Mouse (Mus musculus) retina, postnatal 7 days (tissue): ENCODE results near the gene Phf21a.
A peak's percentile ranks its signal among the peaks of the same experiment; 100 is the strongest.
"Not testable (repeated sequence)": the region's sequence is repeated elsewhere in the genome, so short reads cannot be mapped to it uniquely, and the experiment has no call there.

Source experiments
- DNase-seq: peaks from one replicate; pipeline ENCODE4 v3.0.0-alpha.2; 2012; ENCODE audit warnings: low read depth, low spot score

Gene Phf21a

DNA sequence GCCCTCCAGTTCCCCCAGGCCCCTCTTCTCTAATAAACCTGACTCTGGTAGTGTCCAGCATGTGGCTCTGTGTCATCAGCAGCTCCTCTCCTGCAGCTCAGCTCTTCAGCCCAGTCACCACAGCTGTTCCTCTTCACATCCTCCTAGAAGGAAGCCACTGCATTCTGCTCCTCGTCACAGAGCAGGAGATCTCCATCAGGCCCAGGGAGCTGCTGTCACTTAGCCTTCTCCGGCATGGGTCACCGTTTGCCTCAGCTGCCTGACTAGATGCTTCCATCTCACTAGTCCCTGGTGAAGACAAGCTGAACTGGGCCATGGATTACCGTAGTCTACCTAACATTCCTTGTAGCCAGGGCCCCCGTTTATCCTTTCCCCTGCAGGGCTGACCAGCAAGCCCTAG lies 288.2 kb downstream of the Phf21a start:
- no peak for DNase-seq

- no peak for DNase-seq
Observed at GRCm38 (mm10) chr2:92381901-92382588, 289.1 kb downstream of the Phf21a start, which contains the start of gene 1700029I15Rik. TSS of gene 1700029I15Rik (plus strand) at chr2:92382538.

GRCm38 (mm10) chr2:92382759-92383158 lies 289.8 kb downstream of the Phf21a start:
- no peak for DNase-seq

- no peak for DNase-seq
Observed at GRCm38 (mm10) chr2:92384101-92384500, 291.2 kb downstream of the Phf21a start.

- no peak for DNase-seq
Observed at GRCm38 (mm10) chr2:92385113-92386051, 292.5 kb downstream of the Phf21a start.

GRCm38 (mm10) chr2:92386821-92387570 lies 294.1 kb downstream of the Phf21a start:
- no peak for DNase-seq

GRCm38 (mm10) chr2:92387646-92388045 lies 294.7 kb downstream of the Phf21a start:
- DNase-seq: no peak

GRCm38 (mm10) chr2:92388081-92388517 lies 295.2 kb downstream of the Phf21a start:
- no peak for DNase-seq

DNA sequence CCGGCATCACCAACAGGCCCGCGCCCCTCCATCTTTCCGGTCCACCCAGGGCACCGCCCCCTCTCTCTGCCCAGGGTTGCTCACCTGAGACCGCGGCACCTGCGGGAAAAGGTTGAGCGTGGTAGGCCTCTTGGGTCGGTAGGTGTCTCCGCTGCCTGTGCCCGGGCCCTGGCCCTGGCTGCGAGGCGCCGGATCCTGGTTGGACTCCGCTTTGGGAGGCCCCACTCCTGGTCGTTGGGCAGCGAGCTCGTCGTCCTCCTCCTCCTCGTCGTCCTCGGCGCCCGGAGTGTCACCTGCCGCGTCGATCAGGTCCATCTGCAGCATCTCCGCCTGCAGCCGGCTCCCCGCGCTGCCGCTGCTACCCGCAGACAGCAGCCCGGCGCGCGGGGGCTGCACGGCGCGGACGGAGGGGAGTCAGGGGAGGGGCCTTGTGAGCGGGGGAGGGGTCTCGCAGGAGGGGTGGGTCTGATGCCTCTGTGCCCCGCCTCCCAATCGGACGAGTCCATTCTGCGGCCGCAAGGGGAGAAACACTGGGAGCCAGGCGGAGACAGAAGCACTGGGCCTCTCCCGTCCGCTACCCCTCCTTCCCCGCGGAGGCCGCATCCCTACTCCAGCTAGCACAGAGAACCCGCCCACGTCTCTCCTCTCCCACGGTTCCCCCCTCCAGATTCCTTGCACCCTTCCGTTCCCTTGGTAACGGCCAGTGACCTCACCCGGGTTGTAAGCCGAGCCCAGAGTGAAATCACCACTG lies 296.1 kb downstream of the Phf21a start:
- DNase-seq: peak; percentile 85

- no peak for DNase-seq
Observed at GRCm38 (mm10) chr2:92389645-92390044, 296.7 kb downstream of the Phf21a start.

GRCm38 (mm10) chr2:92390206-92390930 lies 297.5 kb downstream of the Phf21a start:
- DNase-seq: no peak

GRCm38 (mm10) chr2:92391116-92391515 lies 298.2 kb downstream of the Phf21a start:
- DNase-seq: no peak

DNA sequence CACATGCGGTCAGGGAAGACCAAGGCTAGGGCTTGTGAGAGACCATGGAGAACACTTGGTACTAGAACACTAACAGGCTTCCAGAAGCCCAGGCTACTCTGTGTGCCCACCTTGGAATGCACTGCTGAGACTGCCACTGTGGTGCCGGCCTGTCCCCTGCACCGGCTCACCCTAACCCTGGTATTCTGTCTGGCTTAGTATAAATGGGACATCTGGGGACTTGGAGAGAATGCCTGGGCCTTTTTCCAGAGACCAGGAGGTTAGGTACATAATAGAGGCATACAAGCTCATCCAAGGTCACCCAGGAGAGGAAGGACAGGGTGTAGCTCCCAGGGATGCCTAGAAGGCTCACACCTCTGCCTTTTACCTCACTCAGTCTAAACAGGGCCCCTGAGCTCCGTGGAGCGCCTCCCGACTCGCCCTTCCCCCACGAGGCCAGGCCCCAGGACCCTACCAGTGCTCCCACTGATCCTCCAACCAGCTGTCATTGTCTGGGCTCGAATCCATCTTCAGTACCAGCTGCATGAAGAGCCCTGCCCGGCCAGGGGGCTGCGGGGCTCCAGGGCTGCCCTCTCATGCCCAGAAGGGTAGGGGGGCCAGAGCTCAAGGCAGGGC lies 298.9 kb downstream of the Phf21a start:
- peak; percentile 32 for DNase-seq

DNA sequence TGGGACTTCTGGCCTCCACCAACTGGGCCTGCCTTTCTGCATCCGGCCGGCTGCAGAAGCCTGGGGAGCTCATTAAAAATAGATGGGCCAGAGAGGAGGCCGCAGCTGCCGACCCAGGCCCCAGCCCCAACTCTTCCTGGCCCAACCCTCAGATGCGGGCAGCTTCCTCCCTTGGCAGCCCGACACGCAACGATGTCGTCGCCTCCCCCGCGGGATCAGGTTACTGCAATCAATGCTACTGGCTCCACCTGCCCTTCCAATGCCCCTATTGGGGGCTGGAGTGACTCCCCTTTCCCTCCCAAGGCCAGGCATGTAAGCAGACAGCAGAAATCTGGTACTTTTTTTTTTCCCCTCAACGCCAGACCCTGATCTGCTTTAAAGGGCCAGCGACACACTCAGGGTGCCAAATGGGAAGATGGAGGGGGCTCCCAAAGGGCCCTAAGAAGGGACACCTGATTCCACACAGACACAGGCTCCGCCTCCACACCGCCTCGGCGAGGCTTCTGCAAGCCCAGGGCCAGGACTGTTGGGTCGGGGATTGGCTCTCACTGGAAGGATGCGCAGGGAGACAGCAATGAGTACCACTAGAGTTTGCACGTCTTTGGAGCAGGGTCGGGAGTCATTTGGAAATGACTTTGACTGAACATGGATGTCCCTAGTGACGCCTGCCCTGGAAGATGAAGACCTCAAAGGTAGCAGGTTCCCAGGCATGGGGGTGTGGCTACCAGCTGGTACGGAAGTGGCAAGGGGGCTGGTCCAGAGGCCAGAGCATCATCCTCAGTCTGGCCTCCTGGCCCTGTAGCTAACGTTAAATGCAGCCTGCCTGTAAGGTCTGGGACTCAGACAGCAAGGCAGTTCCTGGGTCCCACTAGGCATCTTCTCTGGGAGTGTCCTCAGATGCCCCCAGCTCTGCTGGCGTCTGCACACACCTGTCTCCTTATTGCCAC lies 299.7 kb downstream of the Phf21a start:
- DNase-seq: no peak

- no peak for DNase-seq
Observed at GRCm38 (mm10) chr2:92395535-92395934, 302.6 kb downstream of the Phf21a start.

GRCm38 (mm10) chr2:92397436-92397835 lies 304.5 kb downstream of the Phf21a start:
- no peak for DNase-seq

- not testable (repeated sequence) for DNase-seq
Observed at GRCm38 (mm10) chr2:92399877-92400276, 307.0 kb downstream of the Phf21a start.

DNA sequence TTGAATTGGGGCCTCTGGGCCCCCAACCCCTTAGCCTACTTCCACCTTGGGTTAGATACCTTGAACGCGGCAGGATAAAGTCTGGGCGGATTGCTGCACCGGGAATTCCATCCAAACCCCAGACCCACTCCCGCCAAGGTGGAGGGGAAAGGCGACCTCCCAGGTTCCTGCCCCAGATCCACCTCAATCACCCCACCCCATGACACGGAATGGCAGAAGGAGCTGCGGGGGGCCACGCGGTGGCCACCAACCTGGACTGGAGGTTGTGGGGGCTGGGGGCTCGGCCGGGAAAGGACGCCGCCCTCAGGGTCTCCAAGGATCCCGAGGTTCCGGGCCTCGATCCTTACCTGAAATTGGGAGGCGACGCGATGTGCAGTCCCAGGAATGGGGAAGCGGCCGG lies 307.8 kb downstream of the Phf21a start:
- no peak for DNase-seq

DNA sequence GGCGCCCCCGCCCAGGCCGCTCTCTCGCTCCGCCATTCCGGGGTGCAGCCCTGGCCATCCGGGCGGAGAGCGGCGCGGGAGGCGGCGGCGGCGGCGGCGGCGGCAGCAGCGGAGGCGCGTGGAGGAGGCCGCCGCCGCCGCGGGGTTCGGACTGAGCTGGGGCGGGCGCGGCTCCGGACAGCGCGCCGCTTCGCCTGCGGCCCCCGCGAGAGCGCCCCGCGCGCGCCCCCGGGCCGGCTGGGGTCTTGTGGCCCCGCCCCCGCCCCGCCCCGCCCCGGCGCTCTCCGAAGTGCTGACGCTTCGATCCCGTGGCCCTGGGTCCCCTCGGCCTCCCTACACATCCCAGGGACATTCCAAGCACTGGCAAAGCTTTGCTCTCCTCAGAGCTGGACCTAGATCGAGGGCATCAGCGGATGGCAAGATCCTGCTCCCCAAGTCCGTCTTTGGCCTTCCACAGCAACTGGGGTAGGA lies 308.2 kb downstream of the Phf21a start, which contains the start of gene Mapk8ip1:
Mapk8ip1 (minus strand) TSS at position 173 of the 471 bp plus-strand sequence.
- no peak for DNase-seq
